Mouse (Mus musculus) frontal cortex, postnatal 36 days (tissue): ENCODE measurements around the gene Mfap5.
A peak's percentile ranks its signal among the peaks of the same experiment; 100 is the strongest.
"Not testable (repeated sequence)": the region's sequence is repeated elsewhere in the genome, so short reads cannot be mapped to it uniquely, and the experiment has no call there.

Experiments used
- DNase-seq, 2 experiments: peaks; one replicate each; pipeline ENCODE4 v3.0.0; 2022; ENCODE audit warnings: low spot score in 2 of 2

Gene Mfap5

GRCm38 (mm10) chr6:122505545-122505944, at the start of gene Mfap5:
TSS of gene Mfap5 (plus strand) at chr6:122505845.
- DNase-seq, result no peak

GRCm38 (mm10) chr6:122458946-122459693, 46.5 kb upstream of the Mfap5 start:
- DNase-seq, result peak in 1 of 2 experiments; percentile 23

- no peak for DNase-seq
These were observed 39.4 kb upstream of the Mfap5 start for GRCm38 (mm10) chr6:122466092-122466713.

GRCm38 (mm10) chr6:122469030-122469640, 36.5 kb upstream of the Mfap5 start:
- DNase-seq, result no peak

GRCm38 (mm10) chr6:122470240-122470639, 35.4 kb upstream of the Mfap5 start:
- DNase-seq, result no peak

GRCm38 (mm10) chr6:122471461-122471860, 34.2 kb upstream of the Mfap5 start:
- DNase-seq, result not testable (repeated sequence)

GRCm38 (mm10) chr6:122478062-122478461, 27.6 kb upstream of the Mfap5 start:
- DNase-seq, result no peak

- peak in 1 of 2 experiments; percentile 41 for DNase-seq
These were observed 20.0 kb upstream of the Mfap5 start for GRCm38 (mm10) chr6:122485401-122486296.

- peak in 1 of 2 experiments; percentile 26 for DNase-seq
These were observed 19.1 kb upstream of the Mfap5 start for GRCm38 (mm10) chr6:122486297-122487117.

GRCm38 (mm10) chr6:122490929-122491512, 14.6 kb upstream of the Mfap5 start:
- no peak for DNase-seq

- DNase-seq, result peak; percentile 36 to 54
These were observed 14.1 kb upstream of the Mfap5 start for GRCm38 (mm10) chr6:122491557-122491956.

GRCm38 (mm10) chr6:122492479-122492878, 13.2 kb upstream of the Mfap5 start:
- DNase-seq, result no peak

GRCm38 (mm10) chr6:122493799-122494472, 11.7 kb upstream of the Mfap5 start:
- no peak for DNase-seq

- DNase-seq, result peak in 1 of 2 experiments; percentile 40
These were observed 10.4 kb upstream of the Mfap5 start for GRCm38 (mm10) chr6:122495082-122495881.

GRCm38 (mm10) chr6:122496501-122496900, 9.1 kb upstream of the Mfap5 start:
- peak in 1 of 2 experiments; percentile 38 for DNase-seq

- DNase-seq, result no peak
These were observed 7.0 kb upstream of the Mfap5 start, which contains the start of gene Rimklb for GRCm38 (mm10) chr6:122498661-122499060. TSS of gene Rimklb (minus strand) at chr6:122498761.

GRCm38 (mm10) chr6:122505041-122505440, 604 bp upstream of the Mfap5 start:
- DNase-seq, result no peak

GRCm38 (mm10) chr6:122508494-122508893, 2.8 kb downstream of the Mfap5 start:
- no peak for DNase-seq
